Mouse (Mus musculus): ENCODE results near the gene Tigit.

GRCm38 (mm10) chr16:43637241-43637640 lies 26.7 kb downstream of the Tigit start:
- TF ChIP-seq EP300 (IDR thresholded peaks at IDR 0.05) (no peak), CTCF (IDR thresholded peaks at IDR 0.05) (no peak)
